Mouse (Mus musculus): ENCODE measurements around the gene Il2rb. TPM values are rescaled to one million over a fixed set of nuclear protein-coding genes. Genes with fewer than 3 reads are reported as not detected.

Il2rb gene
- polyA plus RNA-seq, 1 experiment from 2014 or later = 1.1 TPM

Other genes with a start within 250 kb of the Il2rb start
- gene Csf2rb2, start 189.6 kb downstream of the Il2rb start, polyA plus RNA-seq (2015; fragmentation: Nextera tagmentation; extraction: Ambion mirVana) = 1.3 and 1.9 TPM in 2 replicates
- 5.7 and 7.1 TPM in 2 replicates for gene Csf2rb, start 169.5 kb downstream of the Il2rb start, polyA plus RNA-seq (2015; fragmentation: Nextera tagmentation; extraction: Ambion mirVana)
- gene Tex33, start 99.4 kb downstream of the Il2rb start, polyA plus RNA-seq (2015; fragmentation: Nextera tagmentation; extraction: Ambion mirVana) = 0.13 TPM in 1 of 2 replicates, not detected in the other
- gene Tst, start 89.4 kb downstream of the Il2rb start, polyA plus RNA-seq (2015; fragmentation: Nextera tagmentation; extraction: Ambion mirVana) = 240 and 265 TPM in 2 replicates
- gene Mpst, start 88.9 kb downstream of the Il2rb start, polyA plus RNA-seq (2015; fragmentation: Nextera tagmentation; extraction: Ambion mirVana) = 5.9 and 7.5 TPM in 2 replicates
- gene Kctd17, start 66.7 kb downstream of the Il2rb start, polyA plus RNA-seq (2015; fragmentation: Nextera tagmentation; extraction: Ambion mirVana) = 3.6 and 4.9 TPM in 2 replicates
- 29.6 and 33.7 TPM in 2 replicates for gene Tmprss6, start 26.6 kb downstream of the Il2rb start, polyA plus RNA-seq (2015; fragmentation: Nextera tagmentation; extraction: Ambion mirVana)
- gene C1qtnf6, start 36.1 kb upstream of the Il2rb start, polyA plus RNA-seq (2015; fragmentation: Nextera tagmentation; extraction: Ambion mirVana) = 3.6 and 5.3 TPM in 2 replicates
- gene Sstr3, start 49.4 kb upstream of the Il2rb start, polyA plus RNA-seq (2015; fragmentation: Nextera tagmentation; extraction: Ambion mirVana) = 0.02 TPM in 1 of 2 replicates, not detected in the other
- 108 and 121 TPM in 2 replicates for gene Rac2, start 77.5 kb upstream of the Il2rb start, polyA plus RNA-seq (2015; fragmentation: Nextera tagmentation; extraction: Ambion mirVana)
- 12.5 and 13.5 TPM in 2 replicates for gene Cyth4, start 101.8 kb upstream of the Il2rb start, polyA plus RNA-seq (2015; fragmentation: Nextera tagmentation; extraction: Ambion mirVana)
- not detected in 2 replicates for gene Elfn2, start 223.5 kb upstream of the Il2rb start, polyA plus RNA-seq (2015; fragmentation: Nextera tagmentation; extraction: Ambion mirVana)

Measured in liver, embryonic 16.5 days (tissue).